Mouse (Mus musculus): ENCODE measurements around the gene Npas2. TPM values are rescaled to one million over a fixed set of nuclear protein-coding genes. Genes with fewer than 3 reads are reported as not detected.

Gene Npas2
- total RNA-seq, 4 experiments from 2014 or later: 0.92 to 1.9 (median 1.6) TPM

DNA sequence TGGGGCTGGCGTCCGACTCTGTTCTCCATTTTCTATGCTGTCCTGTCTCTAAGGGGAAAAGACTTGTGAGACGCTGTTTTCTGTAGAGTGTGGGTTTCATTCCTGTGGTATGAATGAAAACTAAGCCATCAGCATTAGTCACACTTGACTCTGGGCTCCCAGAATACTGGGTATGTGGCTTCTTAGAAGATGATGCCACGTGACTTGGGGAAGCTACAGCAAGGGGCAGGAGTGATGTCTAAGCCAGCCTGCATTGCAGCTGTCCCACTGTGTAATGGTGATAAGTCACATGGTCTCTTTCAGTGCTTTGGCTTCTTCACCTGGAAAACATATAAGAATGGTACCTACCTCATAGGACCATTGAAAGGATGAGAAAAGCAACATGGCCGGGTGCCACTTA, 88.4 kb downstream of the Npas2 start:
- no peak for DNase-seq (ENCODE audit: low spot score)

- no peak for DNase-seq (ENCODE audit: low spot score)
Observed at GRCm38 (mm10) chr1:39283323-39283722, 89.8 kb downstream of the Npas2 start.

DNA sequence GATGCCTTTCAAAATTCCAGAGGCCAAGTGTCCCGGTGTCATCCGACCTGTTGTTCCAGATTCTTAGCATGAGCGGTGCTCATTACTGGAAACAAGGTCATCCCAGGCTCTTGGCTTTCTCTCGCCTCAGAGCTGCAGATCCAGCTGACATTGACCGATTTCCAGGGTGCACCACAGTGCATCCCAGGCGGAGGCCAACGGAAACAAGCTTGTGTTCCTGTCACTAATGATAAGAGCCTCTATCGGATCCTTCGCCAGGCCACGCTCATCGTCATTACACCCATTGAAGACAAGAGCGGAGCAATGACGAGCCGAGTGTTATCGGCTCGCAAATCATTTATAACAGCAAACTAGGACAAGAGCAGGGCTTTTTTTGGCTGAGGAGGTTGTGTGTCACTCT, 91.3 kb downstream of the Npas2 start:
- peak; percentile 78 for DNase-seq (ENCODE audit: low spot score)

- no peak for DNase-seq (ENCODE audit: low spot score)
Observed at GRCm38 (mm10) chr1:39287076-39287475, 93.5 kb downstream of the Npas2 start.

DNA sequence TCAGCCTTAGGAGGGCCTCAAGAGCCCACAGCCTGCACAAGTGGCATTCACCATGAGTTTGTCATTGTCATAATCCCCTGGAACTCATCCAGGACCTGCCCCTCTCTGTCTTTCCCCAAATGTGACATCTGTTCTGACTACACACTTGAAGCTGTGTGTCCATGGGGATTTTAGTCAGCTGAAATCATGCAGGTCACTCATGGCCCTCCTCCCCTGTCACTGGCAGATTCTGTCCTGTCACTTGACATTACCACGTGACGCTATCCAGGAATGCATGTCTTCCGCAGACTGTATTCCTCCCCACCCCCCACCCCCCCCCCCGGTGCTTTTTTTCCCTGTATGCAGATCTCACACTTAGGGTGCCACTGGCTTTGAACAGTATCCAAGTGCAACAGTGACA, 94.3 kb downstream of the Npas2 start:
- peak; percentile 24 for DNase-seq (ENCODE audit: low spot score)

DNA sequence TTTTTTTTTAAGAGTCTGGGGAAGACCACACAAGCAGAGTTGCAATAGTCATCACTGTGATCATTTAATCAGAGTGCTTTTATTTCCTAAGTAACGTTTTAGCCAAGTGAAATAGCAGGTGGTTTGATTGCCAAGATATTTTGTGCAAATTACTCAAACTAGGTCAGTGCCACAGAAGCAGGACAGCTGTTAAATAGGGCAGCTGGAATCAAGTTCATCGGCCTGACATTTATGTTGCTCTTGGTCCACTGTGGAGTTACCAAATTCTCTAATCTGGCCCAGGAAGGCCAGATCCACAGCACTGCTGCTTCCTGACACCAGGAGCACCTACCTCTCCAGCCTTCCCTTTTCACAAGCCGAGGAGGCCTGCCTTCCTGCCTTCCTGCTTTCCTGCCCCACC, 94.9 kb downstream of the Npas2 start:
- no peak for DNase-seq (ENCODE audit: low spot score)

- DNase-seq (ENCODE audit: low spot score): no peak
Observed at GRCm38 (mm10) chr1:39292001-39292400, 98.5 kb downstream of the Npas2 start.

GRCm38 (mm10) chr1:39298294-39298693, 104.8 kb downstream of the Npas2 start:
- no peak for DNase-seq (ENCODE audit: low spot score)

GRCm38 (mm10) chr1:39300243-39300642, 106.7 kb downstream of the Npas2 start:
- no peak for DNase-seq (ENCODE audit: low spot score)

DNA sequence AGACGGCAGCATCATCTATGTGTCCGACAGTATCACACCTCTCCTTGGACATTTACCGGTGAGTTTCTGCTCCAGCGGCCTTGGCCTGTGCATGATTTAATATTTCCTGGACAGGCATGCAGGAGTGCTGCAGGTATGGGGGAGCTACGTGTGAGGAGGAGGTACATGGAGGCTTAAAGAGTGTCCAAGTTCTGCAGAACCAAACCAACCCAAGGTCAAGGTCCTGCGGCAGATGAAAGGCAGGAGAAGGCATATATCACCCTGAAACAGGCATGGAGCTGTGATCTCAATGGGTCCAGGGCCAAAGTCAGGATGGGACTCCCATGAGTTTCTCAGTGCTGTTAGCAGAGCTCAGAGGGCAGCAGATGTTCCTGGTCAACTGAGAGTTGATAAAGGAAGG, 107.1 kb downstream of the Npas2 start:
- DNase-seq (ENCODE audit: low spot score): no peak

GRCm38 (mm10) chr1:39302246-39302645, 108.7 kb downstream of the Npas2 start:
- no peak for DNase-seq (ENCODE audit: low spot score)

DNA sequence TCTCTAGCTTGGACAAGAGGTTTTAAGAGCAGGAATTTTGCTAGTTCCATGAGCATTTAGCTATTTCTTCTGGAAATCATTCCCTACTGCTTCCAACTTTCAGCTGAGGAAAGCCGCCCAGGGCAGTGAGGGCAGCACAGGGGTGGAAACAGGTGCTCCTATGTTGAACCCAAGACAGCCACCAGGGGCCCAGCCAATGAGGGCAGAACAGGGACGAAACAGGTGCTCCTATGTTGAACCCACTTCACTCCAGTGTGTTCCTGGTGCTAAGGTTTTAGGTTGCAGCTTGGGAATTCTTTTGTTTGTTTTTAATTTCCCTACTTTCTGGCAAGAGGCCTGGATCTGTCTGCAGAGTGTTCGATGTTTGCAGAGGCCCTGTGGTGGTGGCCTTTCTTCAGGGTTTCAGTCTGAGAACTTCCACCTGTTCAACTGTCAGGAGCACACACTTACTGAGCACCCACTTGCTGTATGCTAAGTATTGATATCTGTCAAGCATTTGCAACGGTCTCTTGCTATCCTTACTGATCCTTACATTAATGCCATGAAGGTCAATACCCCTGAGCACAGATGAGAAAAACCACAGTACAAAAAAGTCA, 109.6 kb downstream of the Npas2 start:
- no peak for DNase-seq (ENCODE audit: low spot score)

- DNase-seq (ENCODE audit: low spot score): no peak
Observed at GRCm38 (mm10) chr1:39307291-39307690, 113.8 kb downstream of the Npas2 start.

DNA sequence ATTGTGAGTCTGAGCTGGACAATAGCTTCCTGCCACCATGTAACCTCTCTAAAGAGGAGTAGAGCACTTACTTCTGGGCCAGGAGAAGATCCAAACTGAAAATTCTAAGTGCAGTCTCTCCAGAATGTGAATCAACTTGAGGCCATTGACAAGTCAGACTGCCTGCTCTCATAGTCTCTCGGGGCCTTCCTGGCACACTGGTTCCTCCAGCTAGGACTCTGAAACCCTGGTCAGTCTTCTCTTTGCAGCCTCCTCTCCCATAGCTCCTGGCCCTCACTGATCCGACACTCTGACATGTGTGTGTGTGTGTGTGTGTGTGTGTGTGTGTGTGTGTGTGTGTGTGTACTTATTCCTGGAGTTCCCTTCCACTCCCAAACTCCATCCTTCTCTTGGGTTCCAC, 114.4 kb downstream of the Npas2 start:
- DNase-seq (ENCODE audit: low spot score): no peak

DNA sequence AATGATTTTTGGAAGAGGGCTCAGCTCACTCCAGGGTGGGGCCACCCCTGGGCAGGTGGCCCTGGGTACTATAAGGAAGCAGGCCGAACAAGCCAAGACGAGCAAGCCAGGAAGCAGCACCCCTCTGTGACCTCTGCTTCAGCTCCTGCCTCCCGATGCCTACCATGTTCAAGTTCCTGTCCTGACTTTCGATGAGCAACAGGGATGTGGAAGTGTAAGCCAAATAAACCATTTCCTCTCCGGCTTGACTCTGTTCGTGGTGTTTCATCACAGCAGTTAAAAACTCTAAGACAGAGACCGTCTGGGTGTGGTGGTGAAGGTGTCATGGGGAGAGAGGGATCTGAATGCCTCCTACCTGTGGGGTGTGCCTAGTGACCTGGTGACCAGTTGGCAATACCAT, 116.0 kb downstream of the Npas2 start:
- DNase-seq (ENCODE audit: low spot score): no peak

- DNase-seq (ENCODE audit: low spot score): no peak
Observed at GRCm38 (mm10) chr1:39312345-39312967, 118.9 kb downstream of the Npas2 start.

- DNase-seq (ENCODE audit: low spot score): no peak
Observed at GRCm38 (mm10) chr1:39313352-39314245, 120.1 kb downstream of the Npas2 start.

DNA sequence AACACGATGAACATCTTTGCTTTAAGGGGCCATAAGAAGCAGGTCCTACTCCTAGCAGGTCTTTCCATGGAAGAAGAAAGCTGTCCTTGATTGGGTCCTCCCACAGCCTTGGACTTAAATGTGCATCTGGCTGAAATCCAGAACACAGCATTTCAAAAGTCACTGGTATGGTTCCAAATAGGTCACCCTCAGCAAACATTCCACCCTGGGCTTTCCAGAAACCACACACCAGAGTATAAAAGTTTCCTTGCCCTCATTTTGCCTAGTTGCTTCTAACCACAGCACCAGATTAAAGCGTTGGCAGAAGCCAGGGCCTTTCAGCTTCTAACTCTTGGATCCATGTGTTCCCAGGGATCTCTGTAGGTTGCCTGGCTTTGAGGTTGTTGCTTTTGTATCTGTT, 124.4 kb downstream of the Npas2 start:
- peak; percentile 67 for DNase-seq (ENCODE audit: low spot score)

GRCm38 (mm10) chr1:39318870-39319269, 125.3 kb downstream of the Npas2 start:
- DNase-seq (ENCODE audit: low spot score): no peak

GRCm38 (mm10) chr1:39321954-39322353, 128.4 kb downstream of the Npas2 start:
- peak; percentile 15 for DNase-seq (ENCODE audit: low spot score)

GRCm38 (mm10) chr1:39325228-39325627, 131.7 kb downstream of the Npas2 start:
- no peak for DNase-seq (ENCODE audit: low spot score)

GRCm38 (mm10) chr1:39327546-39327945, 134.0 kb downstream of the Npas2 start:
- no peak for DNase-seq (ENCODE audit: low spot score)
